Mouse (Mus musculus) hindbrain, embryonic 12.5 days (tissue): Measurements from ENCODE around the gene Hist1h1a. TPM values are rescaled to one million over a fixed set of nuclear protein-coding genes. Genes with fewer than 3 reads are reported as not detected.
"Not testable (repeated sequence)": the region's sequence is repeated elsewhere in the genome, so short reads cannot be mapped to it uniquely, and the experiment has no call there.

Experiments
- ATAC-seq: fragments of 200-750 bp; cut with Nextera tagmentation; 2 replicates; pipeline ENCODE4 v1.8.0; 2017; ENCODE audit warnings: moderate TSS enrichment; ENCODE audit not compliant: low FRiP score
- H3K27ac ChIP-seq: fragments of 300-500 bp; sonication (generic); 2 replicates; pipeline ENCODE4 v1.5.1; 2016; ENCODE audit warnings: mild to moderate bottlenecking
- H3K27me3 ChIP-seq: fragments of 300-500 bp; sonication (generic); 2 replicates; pipeline ENCODE4 v1.6.1; 2016; ENCODE audit warnings: mild to moderate bottlenecking
- H3K36me3 ChIP-seq: fragments of 300-500 bp; sonication (generic); 2 replicates; pipeline ENCODE4 v1.6.1; 2016; ENCODE audit warnings: mild to moderate bottlenecking
- H3K4me1 ChIP-seq: fragments of 300-500 bp; sonication (generic); 2 replicates; pipeline ENCODE4 v1.6.1; 2016
- H3K4me2 ChIP-seq: fragments of 300-500 bp; sonication (generic); replicated peaks from 2 replicates; pipeline ENCODE4 v1.6.1; 2016; ENCODE audit warnings: mild to moderate bottlenecking
- H3K4me3 ChIP-seq: fragments of 300-500 bp; sonication (generic); 2 replicates; pipeline ENCODE4 v1.5.1; 2016; ENCODE audit warnings: mild to moderate bottlenecking
- H3K9ac ChIP-seq: fragments of 300-500 bp; sonication (generic); 2 replicates; pipeline ENCODE4 v1.6.1; 2016; ENCODE audit warnings: mild to moderate bottlenecking, moderate library complexity
- H3K9me3 ChIP-seq: fragments of 300-500 bp; sonication (generic); replicated peaks from 2 replicates; pipeline ENCODE4 v1.6.1; 2016; ENCODE audit warnings: mild to moderate bottlenecking
- WGBS: fragments of 180-500 bp; shearing (Covaris S2); methylation state at CpG from one replicate; pipeline ENCODE4 v1.1.7; 2016; 5-methylcytosine and 5-hydroxymethylcytosine counted together
- polyA plus RNA-seq: library from polyadenylated mRNA; unstranded; fragments of >200 nt; fragmentation: Nextera tagmentation; extraction: Ambion mirVana; gene quantifications from 2 replicates; pipeline ENCODE4 v1.2.1, GENCODE M21; 2016

The Hist1h1a gene
- polyA plus RNA-seq, 1 experiment from 2014 or later = 2.7 TPM

GRCm38 (mm10) chr13:23746201-23747080 is 17.0 kb upstream of the Hist1h1a start, which contains the start of gene Hist1h2bb:
Gene Hist1h2bb (plus strand): TSS chr13:23746734.
- H3K9ac ChIP-seq = peak within 1 kb of the TSS; percentile 59
- H3K4me3 ChIP-seq = peak within 1 kb of the TSS; percentile 40
- H3K4me2 ChIP-seq = peak within 1 kb of the TSS; percentile 64
- not testable (repeated sequence) for H3K27me3 ChIP-seq, H3K36me3 ChIP-seq, H3K4me1 ChIP-seq, H3K9me3 ChIP-seq
- H3K27ac ChIP-seq = peak within 1 kb of the TSS; percentile 98
- WGBS = under 1% methylated on average over 49 of the region's 58 CpGs
- ATAC-seq = peak; percentile 95

DNA sequence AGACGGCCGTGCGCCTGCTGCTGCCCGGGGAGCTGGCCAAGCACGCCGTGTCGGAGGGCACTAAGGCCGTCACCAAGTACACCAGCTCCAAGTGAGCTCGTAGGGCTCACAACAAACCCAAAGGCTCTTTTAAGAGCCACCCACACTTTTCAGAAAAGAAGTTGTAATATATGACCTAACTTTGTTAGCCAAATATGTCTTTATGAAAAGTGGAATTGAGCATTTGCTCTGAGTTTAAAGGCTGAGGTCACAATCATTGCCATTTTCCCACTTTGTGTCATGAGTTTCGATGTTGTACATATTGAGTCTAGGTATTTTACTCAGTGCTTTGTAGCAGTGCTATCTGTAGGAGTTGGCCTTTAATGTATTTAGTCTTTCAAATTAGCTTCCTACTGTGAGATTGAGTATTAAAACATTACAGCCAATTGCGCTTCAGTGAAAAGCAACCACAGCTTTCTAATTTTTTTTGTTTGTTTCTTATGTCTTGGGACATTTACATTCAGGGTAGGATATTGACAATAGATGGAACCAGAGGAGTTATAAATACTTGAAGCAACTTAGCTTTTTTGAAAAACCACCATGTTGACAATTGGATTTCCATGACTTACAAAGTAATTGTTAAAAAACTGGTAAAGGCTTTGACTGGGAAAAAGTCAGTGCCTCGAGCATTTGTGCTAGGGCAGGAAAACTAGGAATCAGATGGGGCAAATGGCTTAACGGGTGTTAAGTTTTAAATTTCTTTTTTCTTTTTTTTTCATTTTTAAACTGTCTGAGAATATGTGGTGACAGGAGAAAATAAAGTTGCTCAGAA is 16.2 kb upstream of the Hist1h1a start:
- Histone ChIP-seq H3K27ac (peak overlapping the region; percentile 98), H3K4me3 (peak overlapping the region; percentile 40), H3K4me1 (peaks cover 9% of the 10 kb centered on the region), H3K9ac (peak overlapping the region; percentile 59), H3K36me3 (no peaks in the 10 kb centered on the region), H3K4me2 (peak overlapping the region; percentile 64), H3K9me3 (no peaks in the 10 kb centered on the region), H3K27me3 (no peaks in the 10 kb centered on the region)
- peak; percentile 21; the same call in 1 of the 2 replicates for ATAC-seq
- 2% methylated on average over 13 of the region's 13 CpGs for WGBS

DNA sequence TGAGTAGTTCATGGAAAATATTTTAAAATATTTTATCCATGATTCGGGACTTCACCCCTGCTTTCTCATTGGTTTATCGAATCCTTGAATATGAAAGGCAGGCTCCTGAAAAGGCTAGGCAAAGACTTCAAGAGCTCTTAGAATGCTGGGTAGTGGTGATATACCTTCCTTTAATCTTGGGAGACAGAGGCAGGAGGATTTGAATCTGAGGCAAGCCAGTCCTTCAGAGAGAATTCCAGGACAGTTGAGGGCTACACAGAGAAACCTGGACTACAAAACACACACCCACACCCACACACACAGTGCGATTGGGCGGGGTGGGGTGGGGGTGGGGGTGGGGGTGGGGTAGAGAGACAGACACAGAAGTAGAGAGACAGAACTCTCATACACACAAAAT is 15.6 kb upstream of the Hist1h1a start:
- ATAC-seq = no peak
- 7% methylated on average over 4 of the region's 4 CpGs for WGBS
- Histone ChIP-seq H3K36me3 (no peaks in the 10 kb centered on the region), H3K4me3 (no peak overlapping the region), H3K9ac (no peak overlapping the region), H3K9me3 (no peaks in the 10 kb centered on the region), H3K27me3 (no peaks in the 10 kb centered on the region), H3K4me2 (peak overlapping the region; percentile 64), H3K27ac (peak overlapping the region; percentile 98), H3K4me1 (peaks cover 9% of the 10 kb centered on the region)

- 93% methylated on average over 5 of the region's 5 CpGs for WGBS
- Histone ChIP-seq H3K9me3 (no peaks in the 10 kb centered on the region), H3K4me2 (no peak overlapping the region), H3K9ac (no peak overlapping the region), H3K4me3 (no peak overlapping the region), H3K4me1 (peaks cover 9% of the 10 kb centered on the region), H3K27ac (no peak overlapping the region; the same call in 1 of the 2 replicates), H3K27me3 (no peaks in the 10 kb centered on the region), H3K36me3 (no peaks in the 10 kb centered on the region)
- ATAC-seq = no peak
These were observed 13.8 kb upstream of the Hist1h1a start for GRCm38 (mm10) chr13:23749563-23750121.

DNA sequence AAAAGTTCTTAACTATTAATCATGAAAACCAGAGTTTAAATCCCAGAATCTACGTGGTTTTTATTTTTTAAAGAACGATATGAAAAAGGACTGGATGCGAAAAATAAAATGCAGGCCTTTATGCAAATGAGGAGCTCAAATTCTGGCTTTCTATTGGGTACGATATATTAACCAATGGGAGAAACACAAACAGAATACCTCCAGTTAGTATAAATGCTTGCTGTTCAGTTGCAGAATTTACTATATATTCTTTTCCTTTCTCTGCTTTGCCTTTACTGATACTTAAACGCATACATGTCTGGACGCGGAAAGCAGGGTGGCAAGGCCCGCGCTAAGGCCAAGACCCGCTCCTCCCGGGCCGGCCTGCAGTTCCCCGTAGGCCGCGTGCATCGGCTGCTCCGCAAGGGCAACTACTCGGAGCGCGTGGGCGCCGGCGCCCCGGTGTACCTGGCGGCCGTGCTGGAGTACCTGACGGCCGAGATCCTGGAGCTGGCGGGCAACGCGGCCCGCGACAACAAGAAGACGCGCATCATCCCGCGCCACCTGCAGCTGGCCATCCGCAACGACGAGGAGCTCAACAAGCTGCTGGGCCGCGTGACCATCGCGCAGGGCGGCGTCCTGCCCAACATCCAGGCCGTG is 12.5 kb upstream of the Hist1h1a start, which contains the start of gene Hist1h2ab:
Gene Hist1h2ab, plus strand, starts transcription at position 288 of the 639 bp plus-strand sequence.
- Histone ChIP-seq H3K9ac (peak within 1 kb of the TSS; percentile 45; the same call in 1 of the 2 replicates), H3K4me2 (peak within 1 kb of the TSS; percentile 61), H3K27ac (peak within 1 kb of the TSS; percentile 95), H3K4me3 (peak within 1 kb of the TSS; percentile 38)
- H3K36me3 ChIP-seq, H3K4me1 ChIP-seq, H3K9me3 ChIP-seq, H3K27me3 ChIP-seq: not testable (repeated sequence)
- ATAC-seq = peak; percentile 48; the same call in 1 of the 2 replicates
- under 1% methylated on average over 31 of the region's 47 CpGs for WGBS

DNA sequence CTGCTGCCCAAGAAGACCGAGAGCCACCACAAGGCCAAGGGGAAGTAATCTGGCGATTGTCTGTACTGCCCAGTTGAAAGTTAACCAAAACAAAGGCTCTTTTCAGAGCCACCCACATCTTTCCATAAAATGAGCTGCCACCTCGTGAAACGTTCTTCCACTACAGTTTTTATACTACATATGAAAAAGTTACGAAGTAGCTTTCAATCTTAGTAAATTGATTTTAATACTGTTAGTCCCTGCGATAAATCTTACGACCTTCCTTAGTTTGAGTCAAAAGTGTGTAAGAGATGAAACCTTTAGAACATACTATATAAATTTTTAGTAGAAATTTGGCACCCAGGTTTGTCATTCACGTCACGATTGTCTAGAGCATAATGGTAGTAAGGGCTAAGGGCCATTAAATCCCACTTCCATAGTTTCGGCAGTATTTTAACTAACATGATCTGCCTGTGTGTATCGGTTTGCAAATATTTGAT is 11.9 kb upstream of the Hist1h1a start:
- Histone ChIP-seq H3K4me2 (peak overlapping the region; percentile 61), H3K4me1 (peaks cover 9% of the 10 kb centered on the region), H3K9ac (0 out of 2 replicates have a peak overlapping the region, but pooled peaks have one; percentile 41), H3K27ac (peak overlapping the region; percentile 95), H3K4me3 (peak overlapping the region; percentile 38), H3K36me3 (no peaks in the 10 kb centered on the region), H3K27me3 (no peaks in the 10 kb centered on the region), H3K9me3 (no peaks in the 10 kb centered on the region)
- peak; percentile 36 for ATAC-seq
- 1% methylated on average over 11 of the region's 11 CpGs for WGBS

GRCm38 (mm10) chr13:23752067-23752741 is 11.3 kb upstream of the Hist1h1a start, which contains the start of gene Hist1h3b:
Gene Hist1h3b (plus strand): TSS chr13:23752267.
- under 1% methylated on average over 15 of the region's 47 CpGs for WGBS
- not testable (repeated sequence) for H3K36me3 ChIP-seq, H3K9me3 ChIP-seq, H3K4me1 ChIP-seq, H3K27me3 ChIP-seq
- Histone ChIP-seq H3K4me3 (peak within 1 kb of the TSS; percentile 38), H3K4me2 (peak within 1 kb of the TSS; percentile 61), H3K9ac (peak within 1 kb of the TSS; percentile 49), H3K27ac (peak within 1 kb of the TSS; percentile 95)
- peak; percentile 87 for ATAC-seq

GRCm38 (mm10) chr13:23752742-23753172 is 10.7 kb upstream of the Hist1h1a start:
- Histone ChIP-seq H3K36me3 (no peaks in the 10 kb centered on the region), H3K9ac (peak overlapping the region; percentile 49), H3K4me3 (peak overlapping the region; percentile 30), H3K9me3 (no peaks in the 10 kb centered on the region), H3K27ac (peak overlapping the region; percentile 67), H3K4me1 (peaks cover 10% of the 10 kb centered on the region), H3K27me3 (no peaks in the 10 kb centered on the region), H3K4me2 (peak overlapping the region; percentile 48)
- no peak for ATAC-seq
- WGBS = 2% methylated on average over 6 of the region's 6 CpGs

DNA sequence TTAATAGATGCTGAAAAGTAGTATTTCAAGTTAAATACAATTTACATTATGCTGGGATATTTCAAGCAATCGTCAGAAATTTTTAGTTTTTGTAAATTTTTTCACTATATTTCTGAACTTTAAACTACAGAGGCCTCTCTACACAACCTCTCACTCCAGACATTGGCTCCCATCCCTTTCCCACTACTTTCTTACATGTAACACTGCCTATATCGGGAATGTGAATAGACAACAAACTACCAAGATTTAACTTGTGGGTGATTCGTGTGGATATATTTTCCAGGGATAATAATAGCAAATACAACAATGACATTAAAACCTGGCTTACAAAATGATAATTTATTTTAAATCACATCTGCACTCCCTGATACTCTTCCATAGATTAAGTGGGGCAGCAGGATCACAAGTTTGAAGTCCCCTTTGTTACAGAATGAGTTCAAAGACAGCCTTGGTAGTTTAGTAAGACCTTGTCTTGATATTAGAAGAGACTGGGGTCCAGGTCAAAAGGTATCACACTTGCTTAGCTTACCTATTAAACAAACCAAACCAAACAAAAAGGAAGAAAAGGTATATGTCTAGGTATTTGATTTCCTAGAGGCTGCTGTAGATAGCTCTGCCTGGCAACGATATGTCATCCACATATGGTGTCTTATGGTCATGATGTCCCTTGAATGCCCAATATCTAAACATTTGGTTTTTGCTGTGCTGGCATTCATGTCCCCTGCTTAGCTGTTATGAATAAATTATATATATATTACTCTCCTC is 10.0 kb upstream of the Hist1h1a start:
- no peak overlapping the region; the same call in 1 of the 2 replicates for H3K9ac ChIP-seq
- H3K27me3 ChIP-seq = no peaks in the 10 kb centered on the region
- peak overlapping the region; percentile 48 for H3K4me2 ChIP-seq
- no peaks in the 10 kb centered on the region for H3K36me3 ChIP-seq
- no peaks in the 10 kb centered on the region for H3K9me3 ChIP-seq
- H3K4me3 ChIP-seq = no peak overlapping the region
- no peak for ATAC-seq
- peaks cover 5% of the 10 kb centered on the region; the same call in 1 of the 2 replicates for H3K4me1 ChIP-seq
- peak overlapping the region; percentile 67; the same call in 1 of the 2 replicates for H3K27ac ChIP-seq
- 54% methylated on average over 4 of the region's 4 CpGs for WGBS

- Histone ChIP-seq H3K27ac (no peak overlapping the region), H3K4me2 (no peak overlapping the region), H3K9me3 (no peaks in the 10 kb centered on the region), H3K4me3 (no peak overlapping the region), H3K9ac (no peak overlapping the region), H3K4me1 (peaks cover 6% of the 10 kb centered on the region), H3K27me3 (no peaks in the 10 kb centered on the region), H3K36me3 (no peaks in the 10 kb centered on the region)
- no peak for ATAC-seq
These were observed 8.5 kb upstream of the Hist1h1a start for GRCm38 (mm10) chr13:23755000-23755399.
